Mouse (Mus musculus): Measurements from ENCODE around the gene Mymk.

The Mymk gene

DNA sequence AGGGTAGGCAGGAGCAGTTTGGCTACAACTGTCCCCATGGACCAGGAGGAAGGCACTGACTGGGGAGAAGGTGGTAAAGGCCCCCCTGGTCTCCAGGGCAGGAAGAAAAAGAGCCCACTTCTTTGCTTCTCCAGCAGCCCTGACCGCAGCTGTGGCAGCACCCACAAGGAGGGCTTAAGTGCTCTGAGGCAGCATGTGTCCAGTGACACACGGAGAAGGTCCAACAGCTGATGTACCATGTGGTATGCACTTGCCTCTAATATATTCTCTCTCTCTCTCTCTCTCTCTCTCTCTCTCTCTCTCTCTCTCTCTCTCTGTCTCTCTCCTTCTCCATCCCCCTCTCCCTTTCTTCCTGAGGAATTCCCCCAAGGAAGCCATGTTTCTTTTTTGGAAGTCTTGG is at the start of gene Mymk:
TSS of gene Mymk (minus strand) at position 202 of the 400 bp plus-strand sequence.
- DNase-seq (ENCODE audit: extremely low read depth, low read depth) = no peak

GRCm38 (mm10) chr2:27120241-27120641 is 48.3 kb upstream of the Mymk start:
- DNase-seq (ENCODE audit: extremely low read depth, low read depth) = no peak

GRCm38 (mm10) chr2:27119766-27120165 is 47.8 kb upstream of the Mymk start:
- DNase-seq (ENCODE audit: extremely low read depth, low read depth) = no peak

DNA sequence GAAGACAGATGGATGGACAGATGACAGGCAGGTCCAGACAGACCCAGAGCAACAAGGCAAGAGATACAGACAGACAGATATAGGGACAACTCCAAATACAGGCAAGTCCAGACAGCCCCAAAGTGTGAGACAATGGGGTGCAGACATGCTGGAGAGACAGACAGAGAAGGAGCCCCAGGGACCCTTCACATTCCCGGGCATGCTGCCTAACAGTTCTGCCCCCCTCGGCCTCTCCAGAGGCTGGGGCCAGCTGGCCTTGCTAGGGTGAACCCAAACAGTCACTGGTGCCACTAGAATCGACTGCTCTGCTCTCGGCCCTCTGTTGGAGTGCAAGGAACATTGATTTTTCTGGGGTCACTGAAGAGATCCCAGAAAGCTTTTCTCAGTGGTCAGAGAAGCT is 46.5 kb upstream of the Mymk start:
- no peak for DNase-seq (ENCODE audit: extremely low read depth, low read depth)

- no peak for DNase-seq (ENCODE audit: extremely low read depth, low read depth)
These were observed 42.2 kb upstream of the Mymk start for GRCm38 (mm10) chr2:27114169-27114568.

- DNase-seq (ENCODE audit: extremely low read depth, low read depth) = no peak
These were observed 40.6 kb upstream of the Mymk start for GRCm38 (mm10) chr2:27112585-27112984.

GRCm38 (mm10) chr2:27109052-27109451 is 37.1 kb upstream of the Mymk start:
- no peak for DNase-seq (ENCODE audit: extremely low read depth, low read depth)

GRCm38 (mm10) chr2:27108144-27108543 is 36.2 kb upstream of the Mymk start:
- no peak for DNase-seq (ENCODE audit: extremely low read depth, low read depth)

DNA sequence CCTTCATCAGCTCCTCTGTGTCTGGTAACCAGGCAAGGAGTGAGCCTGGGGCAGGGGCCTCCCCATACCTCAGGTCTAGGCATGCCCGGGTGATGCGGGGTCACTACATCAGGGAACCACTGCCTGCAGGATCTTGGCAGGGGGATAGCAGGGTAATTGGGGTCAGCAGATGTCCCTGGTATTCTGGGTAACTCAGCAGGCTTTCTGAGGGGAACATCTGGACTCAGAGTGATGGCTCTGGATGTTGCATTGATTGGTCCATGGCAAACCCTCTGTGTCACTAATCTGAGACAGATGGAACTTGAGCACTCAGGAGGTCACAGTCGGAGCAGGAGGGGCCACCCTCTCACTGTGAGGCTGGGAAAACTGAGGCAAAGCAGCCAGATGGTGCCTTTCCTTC is 34.8 kb upstream of the Mymk start:
- DNase-seq (ENCODE audit: extremely low read depth, low read depth) = no peak

DNA sequence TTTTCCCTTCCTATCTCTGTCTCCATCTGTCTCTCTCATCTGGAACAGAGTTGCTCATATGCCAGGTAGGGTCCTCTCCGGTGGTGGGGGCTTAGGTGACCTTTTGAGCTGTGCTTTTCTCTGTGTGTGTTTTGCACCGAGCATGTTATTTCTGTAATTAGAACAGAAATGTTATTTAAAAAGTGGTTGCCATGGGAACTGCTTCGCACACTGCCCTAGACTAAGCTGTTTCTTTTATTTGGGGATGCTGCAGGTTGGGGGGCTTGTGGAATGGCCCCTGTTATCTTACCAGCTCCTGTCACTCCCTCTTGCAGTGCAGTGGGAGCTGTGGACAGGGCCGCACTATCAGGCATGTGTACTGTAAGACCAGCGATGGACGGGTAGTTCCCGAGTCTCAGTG is 31.6 kb upstream of the Mymk start:
- no peak for DNase-seq (ENCODE audit: extremely low read depth, low read depth)

DNA sequence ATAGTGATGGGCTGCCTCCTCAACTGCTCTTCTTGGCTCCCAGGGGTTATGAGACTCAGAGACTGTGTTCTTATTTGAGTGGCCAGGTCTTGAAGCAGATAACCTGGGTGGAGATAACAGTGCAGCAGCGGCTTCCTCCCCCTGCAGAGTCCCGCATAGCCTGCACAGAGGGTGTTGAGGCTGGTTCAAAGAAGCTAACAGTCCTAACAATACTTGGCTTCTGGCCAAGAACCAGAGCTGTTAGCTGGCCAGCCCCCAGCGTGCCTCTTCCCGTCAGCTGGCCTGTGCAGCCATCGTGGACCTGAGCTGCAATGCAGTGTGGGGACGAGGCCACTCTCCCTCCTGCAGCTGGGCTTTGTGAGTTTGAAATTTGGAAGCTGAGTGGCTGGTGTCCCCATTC is 25.8 kb upstream of the Mymk start:
- no peak for DNase-seq (ENCODE audit: extremely low read depth, low read depth)

- DNase-seq (ENCODE audit: extremely low read depth, low read depth) = no peak
These were observed 25.3 kb upstream of the Mymk start for GRCm38 (mm10) chr2:27097241-27097656.

GRCm38 (mm10) chr2:27096341-27096981 is 24.5 kb upstream of the Mymk start:
- no peak for DNase-seq (ENCODE audit: extremely low read depth, low read depth)

DNA sequence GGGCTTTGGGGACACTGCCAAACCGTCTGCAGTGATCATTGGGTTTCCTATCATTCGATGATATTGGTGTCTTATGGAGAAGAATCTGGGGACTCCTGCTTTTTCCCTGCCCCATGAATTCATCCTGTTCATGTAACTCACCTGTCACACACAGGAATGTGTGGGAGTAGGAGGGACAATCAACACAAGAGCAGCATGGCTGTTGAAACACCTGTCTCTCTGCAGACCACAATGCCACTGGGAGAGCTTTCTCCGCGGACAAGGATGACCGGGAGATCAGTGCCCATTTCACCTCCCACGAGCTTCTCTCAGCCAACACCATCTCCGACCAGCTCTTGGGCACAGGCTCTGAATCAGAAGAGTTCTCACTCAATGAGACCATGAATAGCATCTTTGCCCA is 23.2 kb upstream of the Mymk start:
- no peak for DNase-seq (ENCODE audit: extremely low read depth, low read depth)

GRCm38 (mm10) chr2:27089238-27089637 is 17.3 kb upstream of the Mymk start:
- DNase-seq (ENCODE audit: extremely low read depth, low read depth) = no peak

DNA sequence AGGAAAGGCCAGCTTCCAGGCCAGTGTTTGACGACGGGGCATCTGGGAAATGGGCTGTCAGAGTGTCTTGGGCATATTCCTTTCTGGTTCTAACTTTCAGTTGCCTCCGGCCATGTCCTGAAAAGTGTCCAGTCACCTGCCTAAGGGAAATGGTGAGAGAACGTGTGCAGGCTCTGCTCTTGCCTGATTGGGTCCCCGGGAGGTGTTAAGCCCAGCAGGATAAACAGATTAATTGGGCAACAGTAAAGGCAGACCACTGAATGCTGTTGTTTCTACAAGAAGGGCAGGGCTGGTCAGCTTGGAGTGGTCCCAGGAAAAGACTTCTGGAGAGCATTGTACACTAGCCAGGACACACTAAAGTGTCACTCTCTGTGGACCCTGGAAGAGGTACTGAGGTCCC is 16.7 kb upstream of the Mymk start:
- no peak for DNase-seq (ENCODE audit: extremely low read depth, low read depth)

DNA sequence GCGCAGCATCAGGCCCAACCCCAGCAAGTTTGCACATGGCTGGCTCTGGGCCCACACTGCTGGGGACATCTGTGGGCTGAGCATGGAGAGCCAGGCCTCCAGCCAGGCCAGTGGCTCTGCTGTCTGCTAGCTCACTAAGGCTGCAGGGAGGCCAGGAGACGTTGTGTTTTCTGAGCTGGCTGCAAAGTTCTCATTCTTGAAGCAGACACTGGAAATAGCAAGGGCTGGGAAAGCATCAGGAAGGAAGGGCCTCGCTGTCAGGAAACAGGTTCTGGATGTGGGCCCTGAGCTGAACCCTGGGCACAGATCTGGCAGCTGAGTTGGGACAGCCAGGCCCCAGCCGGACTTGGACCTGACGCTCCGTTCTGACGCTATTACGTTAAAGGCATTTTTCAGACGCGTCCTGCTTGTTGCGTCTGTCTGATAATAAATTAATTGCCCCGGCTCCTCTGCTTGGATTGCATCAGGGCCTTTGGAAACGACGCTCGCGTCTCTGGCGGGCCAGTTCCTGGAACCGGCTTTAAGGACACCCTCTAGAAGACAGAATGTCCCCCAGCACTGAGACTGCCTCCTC is 16.2 kb upstream of the Mymk start:
- DNase-seq (ENCODE audit: extremely low read depth, low read depth) = no peak

- no peak for DNase-seq (ENCODE audit: extremely low read depth, low read depth)
These were observed 15.6 kb upstream of the Mymk start for GRCm38 (mm10) chr2:27087581-27087980.

DNA sequence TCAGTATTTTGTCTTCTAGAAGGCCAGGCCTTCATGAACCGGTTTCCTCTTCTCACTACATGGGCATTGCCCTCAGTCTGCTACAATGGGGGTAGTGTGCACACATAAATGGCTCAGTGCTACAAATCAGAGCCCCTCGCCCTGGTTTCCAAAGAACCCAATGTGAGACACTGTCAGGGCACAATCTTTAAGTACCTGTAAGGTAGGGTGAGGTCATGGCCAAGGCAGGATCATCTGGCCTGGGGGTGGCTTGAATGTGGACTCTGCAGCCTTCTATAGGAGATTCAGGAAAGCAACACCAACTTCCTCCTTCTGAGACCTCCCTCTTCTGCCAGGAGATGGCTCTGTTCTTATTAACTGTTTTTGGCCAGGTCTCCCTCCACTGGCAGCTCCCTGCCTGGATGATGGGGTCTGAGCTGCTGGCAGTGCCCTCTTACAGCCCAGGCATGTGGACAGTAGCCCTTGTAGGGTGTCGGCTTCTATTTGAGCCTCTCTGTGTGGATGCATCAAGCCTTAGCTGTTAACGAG is 14.6 kb upstream of the Mymk start:
- DNase-seq (ENCODE audit: extremely low read depth, low read depth) = no peak

DNA sequence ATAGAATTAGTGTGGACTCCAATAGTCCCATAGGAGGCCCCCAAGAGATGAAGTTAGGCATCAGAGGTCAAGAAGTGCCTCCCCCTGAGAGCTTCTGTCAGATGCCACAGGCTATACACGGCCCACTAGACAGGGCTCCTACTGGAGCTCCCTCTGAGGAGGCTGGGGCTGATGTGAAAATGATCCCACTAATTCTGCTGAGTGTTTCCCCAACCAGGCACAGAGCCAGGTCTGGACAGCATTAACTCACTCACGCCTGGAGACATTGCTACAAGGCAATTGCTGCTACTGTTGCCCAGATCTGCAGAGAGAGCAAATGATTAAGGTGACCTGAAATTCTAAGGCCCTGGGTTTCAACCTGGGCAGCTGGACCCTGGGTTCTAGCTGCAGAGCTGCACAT is 13.8 kb upstream of the Mymk start:
- no peak for DNase-seq (ENCODE audit: extremely low read depth, low read depth)

DNA sequence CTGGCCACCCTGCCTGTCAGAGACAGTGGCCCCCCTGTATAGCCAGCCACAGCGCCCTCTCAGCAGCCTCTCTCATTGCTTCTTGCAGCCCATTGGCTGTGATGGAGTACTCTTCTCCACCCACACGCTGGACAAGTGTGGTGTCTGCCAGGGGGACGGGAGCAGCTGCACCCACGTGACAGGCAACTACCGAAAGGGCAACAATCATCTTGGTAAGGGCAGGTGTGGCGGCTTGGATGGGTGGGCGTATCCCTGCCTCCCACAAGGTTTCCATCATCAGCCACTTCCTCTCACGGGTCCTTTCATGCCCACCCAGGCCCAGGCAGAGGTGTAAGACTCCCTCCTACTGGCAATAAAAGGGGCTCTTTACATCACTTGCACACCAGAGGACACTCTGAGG is 13.0 kb upstream of the Mymk start:
- no peak for DNase-seq (ENCODE audit: extremely low read depth, low read depth)

GRCm38 (mm10) chr2:27083761-27084475 is 11.9 kb upstream of the Mymk start:
- DNase-seq (ENCODE audit: extremely low read depth, low read depth) = no peak

DNA sequence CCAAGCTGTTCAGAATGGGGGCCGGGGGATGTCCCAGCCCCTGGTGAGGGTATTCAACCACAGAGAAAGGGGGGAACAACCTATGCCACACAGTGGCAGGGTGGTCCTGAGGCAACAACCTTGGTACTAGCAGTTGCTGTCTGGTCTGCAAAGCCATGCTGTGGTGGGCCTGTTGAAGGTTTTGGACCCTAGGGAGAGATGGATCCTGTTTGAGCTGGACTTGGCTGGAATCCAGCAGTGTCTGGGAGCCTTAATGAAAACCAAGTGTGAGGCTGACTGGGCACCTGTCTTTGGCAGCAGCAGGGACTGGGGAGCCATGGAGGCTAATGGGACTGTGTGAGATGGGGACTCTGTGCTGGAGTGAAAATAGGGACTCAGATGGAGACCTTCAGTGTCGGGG is 7.7 kb upstream of the Mymk start:
- DNase-seq (ENCODE audit: extremely low read depth, low read depth) = no peak

Measured in MEL-GATA-1-ER (cell line).